Mouse (Mus musculus): ENCODE results near the gene Immt. TPM values are rescaled to one million over a fixed set of nuclear protein-coding genes. Genes with fewer than 3 reads are reported as not detected.

The Immt gene
- 189 and 192 TPM in 2 replicates for polyA plus RNA-seq (2014; fragmentation: Nextera tagmentation; extraction: Ambion mirVana)

DNA sequence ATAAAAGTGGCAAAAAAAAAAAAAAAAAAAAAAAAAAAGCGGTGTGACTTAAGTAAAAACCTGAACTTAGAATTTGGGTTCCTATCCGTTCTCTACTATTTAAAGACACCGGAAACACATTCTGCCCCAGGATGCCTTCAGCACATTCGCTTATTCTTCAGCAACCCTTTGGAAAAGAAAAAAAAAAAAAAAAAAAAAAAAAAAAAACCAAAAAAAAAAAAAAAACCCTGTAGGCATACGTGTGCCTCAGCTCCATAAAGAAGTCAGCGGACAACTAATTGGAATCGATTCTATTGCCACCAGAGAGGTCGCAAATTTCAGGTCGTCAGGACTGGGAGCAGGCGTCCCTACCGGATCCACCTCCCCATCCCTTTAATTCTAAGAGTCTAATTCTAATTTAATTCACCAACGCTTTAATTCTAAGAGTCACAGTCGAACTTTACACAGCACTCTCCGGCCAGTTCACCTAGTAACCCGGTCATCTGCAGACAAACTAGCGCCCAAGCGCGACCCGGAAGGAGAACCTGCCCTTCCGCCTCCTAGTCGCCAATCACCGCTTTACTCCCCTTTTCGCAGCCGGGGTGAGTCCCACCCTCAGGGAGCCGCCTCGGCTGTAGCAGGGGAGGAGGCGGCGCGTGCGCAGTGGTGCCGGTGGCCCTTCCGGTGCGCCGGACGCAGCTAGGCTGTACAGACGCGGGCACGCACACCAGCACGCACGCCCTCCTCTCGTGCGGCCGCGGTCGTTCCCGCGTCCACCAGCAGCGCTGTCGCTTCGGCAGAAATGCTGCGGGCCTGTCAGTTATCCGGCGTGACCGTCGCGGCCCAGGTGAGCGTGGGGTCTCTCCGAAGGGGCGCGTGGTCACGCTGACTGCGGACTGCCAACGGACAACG is at the start of gene Immt:
TSS of gene Immt (plus strand) at position 642 of the 891 bp plus-strand sequence.
- DNase-seq (ENCODE audit: low spot score), result peak; percentile 98
- peak within 1 kb of the TSS; percentile 77 for H3K9ac ChIP-seq (replicated peaks; ENCODE audit: low read length)
- H3K27me3 ChIP-seq (ENCODE audit: control insufficient read depth, insufficient read depth, low read length), result no peaks in the 10 kb centered on the region
- peak within 1 kb of the TSS; percentile 35 for H3K4me2 ChIP-seq (ENCODE audit: low read depth, low read length)
- H3K27ac ChIP-seq (replicated peaks; ENCODE audit: low read depth, low read length), result peak within 1 kb of the TSS; percentile 74
- whole genome bisulfite sequencing, result under 1% methylated on average over 64 of the region's 64 CpGs
- peak; percentile 99 for ATAC-seq (replicated peaks; ENCODE audit: insufficient number of reproducible peaks, low FRiP score, low TSS enrichment, low read depth)
- H3K36me3 ChIP-seq (replicated peaks; ENCODE audit: control insufficient read depth, insufficient read depth, low read depth, low read length), result no peaks in the 10 kb centered on the region
- H3K4me1 ChIP-seq (ENCODE audit: control insufficient read depth, insufficient read depth, low read length), result no peaks in the 10 kb centered on the region
- peak within 1 kb of the TSS; percentile 85 for H3K4me3 ChIP-seq (ENCODE audit: low read depth, low read length)
- H3K9me3 ChIP-seq (replicated peaks; ENCODE audit: control insufficient read depth, low read length), result no peaks in the 10 kb centered on the region

GRCm38 (mm10) chr6:71783165-71783564 is 48.0 kb upstream of the Immt start:
- Histone ChIP-seq H3K9me3 (replicated peaks; ENCODE audit: control insufficient read depth, low read length) (no peaks in the 10 kb centered on the region), H3K4me3 (ENCODE audit: low read depth, low read length) (no peak overlapping the region), H3K9ac (replicated peaks; ENCODE audit: low read length) (no peak overlapping the region), H3K27me3 (ENCODE audit: control insufficient read depth, insufficient read depth, low read length) (no peaks in the 10 kb centered on the region), H3K36me3 (replicated peaks; ENCODE audit: control insufficient read depth, insufficient read depth, low read depth, low read length) (no peaks in the 10 kb centered on the region), H3K4me1 (ENCODE audit: control insufficient read depth, insufficient read depth, low read length) (no peaks in the 10 kb centered on the region), H3K27ac (replicated peaks; ENCODE audit: low read depth, low read length) (no peak overlapping the region), H3K4me2 (ENCODE audit: low read depth, low read length) (no peak overlapping the region)
- 84% methylated on average over 5 of the region's 5 CpGs for WGBS
- no peak for ATAC-seq (replicated peaks; ENCODE audit: insufficient number of reproducible peaks, low FRiP score, low TSS enrichment, low read depth)
- DNase-seq (ENCODE audit: low spot score), result no peak

GRCm38 (mm10) chr6:71788348-71788747 is 42.8 kb upstream of the Immt start:
- ATAC-seq (replicated peaks; ENCODE audit: insufficient number of reproducible peaks, low FRiP score, low TSS enrichment, low read depth) (no peak), DNase-seq (ENCODE audit: low spot score) (no peak)
- no peaks in the 10 kb centered on the region for H3K9me3 ChIP-seq (replicated peaks; ENCODE audit: control insufficient read depth, low read length)
- no peaks in the 10 kb centered on the region for H3K27me3 ChIP-seq (ENCODE audit: control insufficient read depth, insufficient read depth, low read length)
- H3K36me3 ChIP-seq (replicated peaks; ENCODE audit: control insufficient read depth, insufficient read depth, low read depth, low read length), result no peaks in the 10 kb centered on the region
- no peak overlapping the region for H3K9ac ChIP-seq (replicated peaks; ENCODE audit: low read length)
- no peak overlapping the region for H3K27ac ChIP-seq (replicated peaks; ENCODE audit: low read depth, low read length)
- H3K4me3 ChIP-seq (ENCODE audit: low read depth, low read length), result no peak overlapping the region
- 71% methylated on average over 9 of the region's 9 CpGs for WGBS
- H3K4me2 ChIP-seq (ENCODE audit: low read depth, low read length), result no peak overlapping the region
- no peaks in the 10 kb centered on the region for H3K4me1 ChIP-seq (ENCODE audit: control insufficient read depth, insufficient read depth, low read length)

- WGBS, result 84% methylated on average over 6 of the region's 6 CpGs
- Histone ChIP-seq H3K4me2 (ENCODE audit: low read depth, low read length) (no peak overlapping the region), H3K27ac (replicated peaks; ENCODE audit: low read depth, low read length) (no peak overlapping the region), H3K9me3 (replicated peaks; ENCODE audit: control insufficient read depth, low read length) (no peaks in the 10 kb centered on the region), H3K4me3 (ENCODE audit: low read depth, low read length) (no peak overlapping the region), H3K9ac (replicated peaks; ENCODE audit: low read length) (no peak overlapping the region), H3K36me3 (replicated peaks; ENCODE audit: control insufficient read depth, insufficient read depth, low read depth, low read length) (no peaks in the 10 kb centered on the region), H3K27me3 (ENCODE audit: control insufficient read depth, insufficient read depth, low read length) (no peaks in the 10 kb centered on the region), H3K4me1 (ENCODE audit: control insufficient read depth, insufficient read depth, low read length) (no peaks in the 10 kb centered on the region)
- no peak for DNase-seq (ENCODE audit: low spot score)
- no peak for ATAC-seq (replicated peaks; ENCODE audit: insufficient number of reproducible peaks, low FRiP score, low TSS enrichment, low read depth)
Observed at GRCm38 (mm10) chr6:71791771-71792170, 39.4 kb upstream of the Immt start.

DNA sequence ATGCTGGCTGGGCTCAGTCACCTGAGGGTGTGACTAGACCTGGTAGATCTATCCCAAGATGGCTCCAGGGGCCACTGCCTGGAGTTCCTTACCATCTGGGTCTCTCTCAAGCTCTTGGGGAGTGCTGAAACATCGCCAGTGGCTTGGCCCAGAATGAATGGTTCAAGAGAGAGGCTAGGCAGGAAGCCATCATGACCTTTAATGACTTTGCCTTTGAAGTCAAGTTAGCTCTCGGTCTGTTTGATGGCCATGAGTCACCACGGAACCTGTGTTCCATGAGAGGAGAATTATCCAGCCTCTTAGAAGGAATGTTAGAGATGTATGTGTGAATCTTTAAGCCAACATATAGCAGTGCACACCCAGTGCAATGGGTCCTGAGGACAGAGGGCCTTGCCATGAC is 31.7 kb upstream of the Immt start:
- no peak for ATAC-seq (replicated peaks; ENCODE audit: insufficient number of reproducible peaks, low FRiP score, low TSS enrichment, low read depth)
- no peak for DNase-seq (ENCODE audit: low spot score)
- 67% methylated on average over 3 of the region's 3 CpGs for WGBS

DNA sequence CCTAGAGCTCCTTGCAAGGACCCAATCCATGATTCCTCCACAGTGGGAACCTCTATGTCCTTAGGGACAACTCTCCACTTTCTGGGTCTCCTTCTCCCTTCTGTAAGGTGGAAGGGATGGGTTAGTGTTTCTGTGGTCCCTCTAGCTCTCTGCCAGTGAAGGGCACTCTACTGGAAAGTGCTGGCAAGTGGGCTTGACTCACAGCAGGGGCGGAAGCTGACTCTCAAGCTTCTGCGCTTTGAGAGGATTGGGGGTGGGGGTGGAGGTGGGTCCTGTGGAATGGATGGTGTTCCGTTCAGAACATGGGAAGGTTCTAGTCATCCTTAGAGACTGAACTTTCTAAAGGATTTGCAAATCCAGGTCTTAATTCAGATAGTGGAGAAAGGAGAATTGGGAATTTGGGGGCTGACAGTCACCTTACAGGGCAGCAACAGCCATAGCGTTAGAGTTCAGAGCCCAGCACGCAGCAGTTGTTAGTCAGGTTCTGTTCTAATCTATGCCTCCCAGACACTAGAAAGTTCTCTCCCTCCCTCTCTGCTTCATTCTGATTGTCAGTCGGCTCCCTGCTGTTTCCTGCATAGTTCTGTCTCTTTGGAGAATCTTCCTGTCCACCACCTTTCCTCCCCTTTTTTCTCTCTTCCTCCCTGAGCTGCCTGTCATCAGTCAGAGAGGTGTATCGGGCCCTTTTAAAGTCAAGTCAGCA is 30.0 kb upstream of the Immt start:
- Histone ChIP-seq H3K9ac (replicated peaks; ENCODE audit: low read length) (no peak overlapping the region), H3K4me1 (ENCODE audit: control insufficient read depth, insufficient read depth, low read length) (no peaks in the 10 kb centered on the region), H3K4me2 (ENCODE audit: low read depth, low read length) (no peak overlapping the region), H3K27ac (replicated peaks; ENCODE audit: low read depth, low read length) (no peak overlapping the region), H3K9me3 (replicated peaks; ENCODE audit: control insufficient read depth, low read length) (no peaks in the 10 kb centered on the region), H3K27me3 (ENCODE audit: control insufficient read depth, insufficient read depth, low read length) (no peaks in the 10 kb centered on the region), H3K36me3 (replicated peaks; ENCODE audit: control insufficient read depth, insufficient read depth, low read depth, low read length) (no peaks in the 10 kb centered on the region), H3K4me3 (ENCODE audit: low read depth, low read length) (no peak overlapping the region)
- no peak for DNase-seq (ENCODE audit: low spot score)
- ATAC-seq (replicated peaks; ENCODE audit: insufficient number of reproducible peaks, low FRiP score, low TSS enrichment, low read depth), result no peak
- 58% methylated on average over 7 of the region's 7 CpGs for WGBS

More for the DNA sequence above, 31.7 kb upstream of the Immt start:
- no peaks in the 10 kb centered on the region for H3K9me3 ChIP-seq (replicated peaks; ENCODE audit: control insufficient read depth, low read length)
- H3K4me2 ChIP-seq (ENCODE audit: low read depth, low read length), result no peak overlapping the region
- no peaks in the 10 kb centered on the region for H3K36me3 ChIP-seq (replicated peaks; ENCODE audit: control insufficient read depth, insufficient read depth, low read depth, low read length)
- H3K4me1 ChIP-seq (ENCODE audit: control insufficient read depth, insufficient read depth, low read length), result no peaks in the 10 kb centered on the region
- H3K9ac ChIP-seq (replicated peaks; ENCODE audit: low read length), result no peak overlapping the region
- no peaks in the 10 kb centered on the region for H3K27me3 ChIP-seq (ENCODE audit: control insufficient read depth, insufficient read depth, low read length)
- H3K4me3 ChIP-seq (ENCODE audit: low read depth, low read length), result no peak overlapping the region
- H3K27ac ChIP-seq (replicated peaks; ENCODE audit: low read depth, low read length), result no peak overlapping the region

DNA sequence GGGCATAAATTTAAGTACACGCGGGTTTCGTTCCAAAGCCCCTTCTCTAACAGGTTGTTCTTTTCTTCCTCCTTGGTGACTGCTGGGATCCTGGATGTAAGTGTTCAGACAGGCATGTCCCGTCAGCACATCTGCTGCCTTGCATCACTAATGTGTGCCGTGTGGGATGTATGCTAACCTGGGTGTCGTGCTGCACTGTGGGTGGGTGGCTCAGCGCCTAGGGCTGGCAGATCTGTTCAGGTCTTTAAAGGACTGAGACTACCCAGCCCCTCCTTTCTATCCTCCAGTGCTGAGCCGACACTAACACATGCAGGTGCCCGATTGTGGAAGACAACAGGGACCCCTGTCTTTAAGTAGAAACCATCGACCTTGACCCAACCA is 29.4 kb upstream of the Immt start:
- Histone ChIP-seq H3K9me3 (replicated peaks; ENCODE audit: control insufficient read depth, low read length) (no peaks in the 10 kb centered on the region), H3K4me3 (ENCODE audit: low read depth, low read length) (no peak overlapping the region), H3K27me3 (ENCODE audit: control insufficient read depth, insufficient read depth, low read length) (no peaks in the 10 kb centered on the region), H3K9ac (replicated peaks; ENCODE audit: low read length) (no peak overlapping the region), H3K36me3 (replicated peaks; ENCODE audit: control insufficient read depth, insufficient read depth, low read depth, low read length) (no peaks in the 10 kb centered on the region), H3K4me1 (ENCODE audit: control insufficient read depth, insufficient read depth, low read length) (no peaks in the 10 kb centered on the region), H3K27ac (replicated peaks; ENCODE audit: low read depth, low read length) (no peak overlapping the region), H3K4me2 (ENCODE audit: low read depth, low read length) (no peak overlapping the region)
- DNase-seq (ENCODE audit: low spot score) (no peak), ATAC-seq (replicated peaks; ENCODE audit: insufficient number of reproducible peaks, low FRiP score, low TSS enrichment, low read depth) (no peak)
- 83% methylated on average over 10 of the region's 10 CpGs for WGBS

DNA sequence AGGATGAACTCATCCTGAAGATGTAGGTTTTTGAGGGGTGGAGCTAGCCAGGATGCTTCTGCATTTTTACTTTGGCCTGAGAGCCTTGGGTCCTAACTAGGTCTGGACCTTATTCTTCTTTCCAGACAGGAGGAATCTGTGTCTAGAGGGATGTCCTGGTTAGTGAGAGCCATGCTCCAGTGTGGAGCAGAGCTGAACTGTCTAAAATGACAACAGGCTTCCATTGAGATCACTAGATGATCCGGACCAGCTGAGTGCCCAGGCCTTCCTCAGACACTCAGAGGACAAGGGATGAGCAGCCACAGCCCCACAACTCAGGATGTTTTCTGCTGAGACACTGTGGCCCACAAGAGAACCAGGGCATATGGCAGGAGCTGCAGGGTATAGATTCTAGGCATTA is 27.5 kb upstream of the Immt start:
- H3K4me3 ChIP-seq (ENCODE audit: low read depth, low read length), result no peak overlapping the region
- ATAC-seq (replicated peaks; ENCODE audit: insufficient number of reproducible peaks, low FRiP score, low TSS enrichment, low read depth) (no peak), DNase-seq (ENCODE audit: low spot score) (no peak)
- H3K27ac ChIP-seq (replicated peaks; ENCODE audit: low read depth, low read length), result no peak overlapping the region
- H3K9me3 ChIP-seq (replicated peaks; ENCODE audit: control insufficient read depth, low read length), result no peaks in the 10 kb centered on the region
- WGBS, result 87% methylated on average over 1 of the region's 1 CpGs
- H3K4me2 ChIP-seq (ENCODE audit: low read depth, low read length), result no peak overlapping the region
- H3K4me1 ChIP-seq (ENCODE audit: control insufficient read depth, insufficient read depth, low read length), result no peaks in the 10 kb centered on the region
- H3K27me3 ChIP-seq (ENCODE audit: control insufficient read depth, insufficient read depth, low read length), result no peaks in the 10 kb centered on the region
- no peak overlapping the region for H3K9ac ChIP-seq (replicated peaks; ENCODE audit: low read length)
- no peaks in the 10 kb centered on the region for H3K36me3 ChIP-seq (replicated peaks; ENCODE audit: control insufficient read depth, insufficient read depth, low read depth, low read length)

All from embryonic facial prominence, embryonic 11.5 days (tissue).